Mouse (Mus musculus) limb, embryonic 11.5 days (tissue): ENCODE measurements around the gene Ubash3a. TPM values are rescaled to one million over a fixed set of nuclear protein-coding genes. Genes with fewer than 3 reads are reported as not detected.
A peak's percentile ranks its signal among the peaks of the same experiment; 100 is the strongest.

Source experiments
- ATAC-seq: fragments of 200-750 bp; cut with Nextera tagmentation; 2 replicates; pipeline ENCODE4 v1.8.0; 2017; ENCODE audit warnings: low read depth; ENCODE audit not compliant: insufficient number of reproducible peaks, low FRiP score, low TSS enrichment
- DNase-seq: peaks from one replicate; pipeline ENCODE4 v3.0.0-alpha.2; 2015; ENCODE audit warnings: low spot score
- H3K27ac ChIP-seq: fragments of 300-500 bp; sonication (generic); replicated peaks from 2 replicates; pipeline ENCODE4 v1.5.1; 2014; ENCODE audit warnings: low read depth, mild to moderate bottlenecking, low read length
- H3K27me3 ChIP-seq: fragments of 300-500 bp; sonication (generic); 2 replicates; pipeline ENCODE4 v1.6.1; 2014; ENCODE audit warnings: mild to moderate bottlenecking, low read length, mixed read lengths; ENCODE audit not compliant: control insufficient read depth, insufficient read depth
- H3K36me3 ChIP-seq: fragments of 300-500 bp; sonication (generic); 2 replicates; pipeline ENCODE4 v1.6.1; 2014; ENCODE audit warnings: mild to moderate bottlenecking, low read length, moderate library complexity, mixed read lengths; ENCODE audit not compliant: control insufficient read depth, insufficient read depth
- H3K4me1 ChIP-seq: fragments of 300-500 bp; sonication (generic); 2 replicates; pipeline ENCODE4 v1.6.1; 2014; ENCODE audit warnings: low read length, mixed read lengths; ENCODE audit not compliant: control insufficient read depth, insufficient read depth
- H3K4me2 ChIP-seq: fragments of 300-500 bp; sonication (generic); 2 replicates; pipeline ENCODE4 v1.6.1; 2014; ENCODE audit warnings: low read depth, mild to moderate bottlenecking, moderate library complexity; ENCODE audit not compliant: severe bottlenecking
- H3K4me3 ChIP-seq: fragments of 300-500 bp; sonication (generic); 2 replicates; pipeline ENCODE4 v1.5.1; 2014; ENCODE audit warnings: low read depth, low read length
- H3K9ac ChIP-seq: fragments of 300-500 bp; sonication (generic); 2 replicates; pipeline ENCODE4 v1.6.1; 2014; ENCODE audit warnings: mild to moderate bottlenecking, low read length
- H3K9me3 ChIP-seq: fragments of 300-500 bp; sonication (generic); 2 replicates; pipeline ENCODE4 v1.6.1; 2016; ENCODE audit warnings: low read length; ENCODE audit not compliant: control insufficient read depth
- WGBS: fragments of 180-500 bp; shearing (Covaris S2); extraction: QIAGEN DNeasy Blood & Tissue Kit; methylation state at CpG from one replicate; pipeline ENCODE4 v1.1.7; 2014; 5-methylcytosine and 5-hydroxymethylcytosine counted together
- polyA plus RNA-seq: library from polyadenylated mRNA; unstranded; fragments of >200 nt; fragmentation: Nextera tagmentation; extraction: Ambion mirVana; gene quantifications from 2 replicates; pipeline ENCODE4 v1.2.1, GENCODE M21; 2014

Gene Ubash3a
- polyA plus RNA-seq, 1 experiment from 2014 or later: 0.71 TPM

DNA sequence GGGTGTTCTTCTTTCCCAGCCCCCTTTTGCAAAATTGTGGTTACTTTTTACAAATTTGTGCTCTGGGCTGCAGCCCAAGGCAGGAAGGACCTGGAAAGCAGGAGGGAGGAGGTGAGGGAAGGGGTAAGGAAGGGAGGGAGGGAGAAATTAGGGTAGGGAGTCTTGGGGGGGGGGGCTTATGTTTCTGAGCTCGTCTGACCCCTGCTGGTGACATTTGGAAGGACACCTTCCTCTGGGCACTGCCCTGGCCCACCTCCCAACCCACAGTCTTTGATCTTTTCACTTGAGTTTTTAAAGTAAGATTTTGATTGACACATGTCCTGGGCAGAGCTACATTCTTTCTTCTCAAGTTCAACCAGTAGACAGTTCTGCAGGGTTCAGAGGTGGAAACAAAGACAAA lies 35.1 kb downstream of the Ubash3a start:
- DNase-seq (peak; percentile 32), ATAC-seq (no peak)
- Histone ChIP-seq H3K4me2 (no peak overlapping the region), H3K4me1 (no peaks in the 10 kb centered on the region), H3K9ac (no peak overlapping the region), H3K27me3 (no peaks in the 10 kb centered on the region), H3K4me3 (no peak overlapping the region), H3K9me3 (no peaks in the 10 kb centered on the region), H3K27ac (no peak overlapping the region), H3K36me3 (no peaks in the 10 kb centered on the region)
- 0% methylated on average over 1 of the region's 1 CpGs for WGBS

DNA sequence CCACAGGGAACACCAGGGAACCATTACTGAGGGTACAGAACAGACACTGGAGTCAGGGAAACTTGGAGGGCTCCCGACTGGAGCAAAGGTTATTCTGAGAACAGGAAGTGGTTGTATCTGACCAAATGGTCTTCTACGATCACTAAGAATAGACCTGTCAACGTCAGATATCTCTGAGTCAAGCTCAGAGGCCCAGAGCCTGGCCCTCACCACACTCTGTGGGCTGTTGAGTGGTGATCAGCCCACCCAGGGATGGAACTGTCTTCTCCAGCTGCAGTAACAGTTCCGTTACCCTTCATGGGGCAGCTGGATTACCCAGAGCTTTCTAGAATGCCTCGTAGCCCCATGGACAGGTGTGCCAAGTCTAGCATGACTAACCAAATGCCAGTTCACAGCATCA lies 37.6 kb downstream of the Ubash3a start:
- Histone ChIP-seq H3K36me3 (no peaks in the 10 kb centered on the region), H3K4me2 (no peak overlapping the region), H3K4me3 (no peak overlapping the region), H3K9ac (no peak overlapping the region), H3K27ac (no peak overlapping the region), H3K27me3 (no peaks in the 10 kb centered on the region), H3K4me1 (no peaks in the 10 kb centered on the region), H3K9me3 (no peaks in the 10 kb centered on the region)
- ATAC-seq (no peak), DNase-seq (no peak)
- 88% methylated on average over 5 of the region's 5 CpGs for WGBS

DNA sequence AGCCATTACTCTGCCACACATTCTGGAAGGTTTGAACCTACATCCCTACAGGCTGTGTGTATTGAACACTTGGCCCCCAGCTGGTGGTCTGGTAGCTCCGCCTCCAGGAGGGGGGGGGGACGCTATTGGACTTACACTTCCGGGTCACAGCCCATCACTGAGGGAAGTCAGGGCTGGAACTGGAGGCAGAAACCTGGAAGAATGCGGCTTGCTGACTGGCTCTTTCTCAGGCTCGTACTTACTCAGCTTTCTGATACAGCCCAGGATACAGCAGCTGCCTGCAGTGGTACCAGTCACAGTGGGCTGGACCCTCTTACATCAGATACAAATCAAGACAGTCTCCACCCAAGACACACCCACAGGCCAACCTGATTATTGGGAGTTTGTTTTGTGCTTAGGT lies 39.5 kb downstream of the Ubash3a start:
- H3K27ac ChIP-seq: no peak overlapping the region
- 33% methylated on average over 5 of the region's 5 CpGs for WGBS
- H3K27me3 ChIP-seq: no peaks in the 10 kb centered on the region
- no peak overlapping the region for H3K4me3 ChIP-seq
- H3K9ac ChIP-seq: no peak overlapping the region
- no peaks in the 10 kb centered on the region for H3K4me1 ChIP-seq
- ATAC-seq: no peak
- H3K4me2 ChIP-seq: no peak overlapping the region
- no peaks in the 10 kb centered on the region for H3K9me3 ChIP-seq
- no peaks in the 10 kb centered on the region for H3K36me3 ChIP-seq
- DNase-seq: no peak

DNA sequence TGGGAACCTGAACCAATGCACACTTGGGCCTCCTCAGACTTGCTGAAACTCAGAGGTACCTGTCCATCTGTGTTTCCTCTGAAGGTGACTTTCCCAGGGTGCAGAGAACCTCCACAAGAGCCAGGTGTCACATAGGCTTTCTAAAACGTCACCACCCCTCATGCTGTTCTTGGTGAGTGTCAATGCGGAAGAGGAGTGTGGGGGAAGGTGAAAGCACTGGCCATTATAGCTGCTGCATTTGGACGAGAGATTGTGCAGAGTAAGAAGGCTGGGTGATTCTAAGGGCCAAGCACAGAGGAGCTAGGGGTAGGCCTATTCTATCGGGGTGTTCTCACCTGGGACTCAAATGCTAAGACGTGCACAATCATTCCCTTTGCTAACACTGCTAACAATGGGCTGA lies 46.3 kb downstream of the Ubash3a start:
- DNase-seq (no peak), ATAC-seq (no peak)
- H3K4me2 ChIP-seq: no peak overlapping the region
- H3K27me3 ChIP-seq: no peaks in the 10 kb centered on the region
- H3K4me1 ChIP-seq: no peaks in the 10 kb centered on the region
- no peaks in the 10 kb centered on the region for H3K36me3 ChIP-seq
- H3K4me3 ChIP-seq: no peak overlapping the region
- H3K9ac ChIP-seq: no peak overlapping the region
- H3K9me3 ChIP-seq: no peaks in the 10 kb centered on the region
- H3K27ac ChIP-seq: no peak overlapping the region
- 67% methylated on average over 5 of the region's 5 CpGs for WGBS

DNA sequence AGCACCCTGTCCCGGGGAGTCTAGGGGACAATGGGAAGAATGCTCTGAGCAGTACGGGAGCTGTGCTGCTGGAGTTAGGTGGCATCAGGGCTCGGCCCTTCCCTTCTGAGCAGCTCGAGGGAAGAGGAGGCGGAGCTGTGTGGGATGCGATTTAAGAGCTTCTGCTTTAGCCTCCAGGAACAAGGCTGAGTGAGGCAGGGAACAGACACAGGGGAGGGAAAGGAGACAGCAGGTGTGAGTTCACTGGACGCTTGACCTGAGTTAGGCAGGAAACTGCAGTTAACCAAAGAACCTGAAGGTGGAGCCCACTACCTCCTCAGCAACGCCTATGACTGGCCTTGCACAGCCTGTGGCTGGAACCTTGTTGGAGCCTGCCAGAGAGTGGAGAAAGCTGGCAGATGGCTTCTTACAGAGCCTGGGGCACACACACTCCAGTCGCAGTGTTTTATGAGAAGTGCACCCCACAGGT lies 46.8 kb downstream of the Ubash3a start:
- H3K9me3 ChIP-seq: no peaks in the 10 kb centered on the region
- no peak for ATAC-seq
- WGBS: 16% methylated on average over 9 of the region's 9 CpGs
- no peaks in the 10 kb centered on the region for H3K27me3 ChIP-seq
- no peak overlapping the region for H3K27ac ChIP-seq
- H3K36me3 ChIP-seq: no peaks in the 10 kb centered on the region
- no peak overlapping the region for H3K4me3 ChIP-seq
- H3K9ac ChIP-seq: no peak overlapping the region
- H3K4me2 ChIP-seq: no peak overlapping the region
- H3K4me1 ChIP-seq: no peaks in the 10 kb centered on the region
- peak; percentile 82 for DNase-seq

DNA sequence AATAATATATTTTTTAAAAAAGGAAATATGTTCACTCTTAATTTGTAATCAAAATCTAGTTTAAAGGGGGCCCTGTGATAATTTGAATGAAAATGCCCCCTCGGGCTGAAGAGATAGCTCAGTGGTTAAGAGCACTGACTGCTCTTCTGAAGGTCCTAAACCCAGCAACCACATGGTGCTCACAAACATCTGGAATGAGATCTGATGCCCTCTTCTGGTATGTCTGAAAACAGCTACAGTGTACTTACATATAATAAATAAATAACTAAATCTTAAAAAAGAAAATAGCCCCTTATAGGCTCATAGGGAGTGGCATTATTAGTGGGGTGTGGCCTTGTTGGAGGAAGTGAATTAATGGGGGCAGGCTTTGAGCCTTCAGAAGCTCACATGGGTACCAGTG lies 49.5 kb downstream of the Ubash3a start:
- no peak overlapping the region for H3K4me3 ChIP-seq
- H3K9me3 ChIP-seq: no peaks in the 10 kb centered on the region
- no peak overlapping the region for H3K4me2 ChIP-seq
- no peaks in the 10 kb centered on the region for H3K27me3 ChIP-seq
- no peaks in the 10 kb centered on the region for H3K4me1 ChIP-seq
- no peak overlapping the region for H3K27ac ChIP-seq
- no peak for ATAC-seq
- WGBS: 88% methylated on average over 1 of the region's 1 CpGs
- DNase-seq: no peak
- no peaks in the 10 kb centered on the region for H3K36me3 ChIP-seq
- no peak overlapping the region for H3K9ac ChIP-seq

DNA sequence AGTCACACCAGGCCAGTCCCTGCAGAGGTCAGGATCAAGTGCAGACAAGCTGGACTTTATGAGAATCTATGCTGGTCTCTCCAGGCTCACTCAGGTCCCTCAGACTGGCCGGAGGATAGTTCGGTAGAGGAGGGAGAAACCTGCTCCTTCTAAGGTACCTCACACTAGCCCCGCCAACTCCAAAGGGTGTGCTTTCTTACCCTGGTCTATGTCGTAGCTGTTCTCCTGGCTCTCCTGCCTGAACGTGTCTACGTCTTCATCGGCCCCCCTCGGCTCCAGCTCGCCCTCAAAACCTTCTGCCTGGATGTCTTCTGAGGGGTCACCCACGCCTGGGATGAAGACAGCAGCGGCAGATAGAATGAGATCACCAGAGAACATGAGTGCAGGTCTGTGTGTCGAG lies 50.2 kb downstream of the Ubash3a start:
- no peaks in the 10 kb centered on the region for H3K36me3 ChIP-seq
- WGBS: 91% methylated on average over 12 of the region's 12 CpGs
- no peaks in the 10 kb centered on the region for H3K9me3 ChIP-seq
- no peaks in the 10 kb centered on the region for H3K27me3 ChIP-seq
- no peak for DNase-seq
- H3K4me2 ChIP-seq: no peak overlapping the region
- H3K4me1 ChIP-seq: no peaks in the 10 kb centered on the region
- ATAC-seq: no peak
- H3K9ac ChIP-seq: no peak overlapping the region
- H3K27ac ChIP-seq: no peak overlapping the region
- no peak overlapping the region for H3K4me3 ChIP-seq

DNA sequence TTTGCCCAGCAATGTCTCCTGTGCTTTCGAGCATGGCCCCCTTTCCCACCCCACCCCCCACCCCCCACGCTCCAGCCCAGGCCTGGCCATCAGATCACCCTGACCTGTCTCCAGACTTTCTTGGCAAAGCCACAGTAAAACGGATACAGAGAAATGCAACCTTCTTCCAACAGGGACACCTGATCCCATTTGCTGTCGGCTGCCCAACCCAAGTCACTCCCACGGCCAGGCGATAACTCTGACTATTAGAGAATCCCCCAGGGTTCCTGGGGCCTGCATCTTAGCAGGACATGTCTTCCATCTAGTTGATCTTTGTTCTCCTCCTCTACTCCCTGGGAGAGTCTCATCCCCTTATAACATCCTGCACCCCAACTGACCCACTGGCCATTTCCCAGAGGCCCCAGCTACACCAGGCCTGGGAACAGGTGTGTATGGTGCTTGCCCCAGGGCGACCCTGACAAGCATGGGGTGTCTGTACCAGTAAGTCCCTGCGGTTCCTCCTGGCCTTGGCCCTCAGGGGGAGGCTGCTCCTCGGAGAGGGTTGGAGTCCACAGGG lies 50.7 kb downstream of the Ubash3a start:
- no peaks in the 10 kb centered on the region for H3K4me1 ChIP-seq
- DNase-seq: no peak
- H3K9ac ChIP-seq: no peak overlapping the region
- H3K36me3 ChIP-seq: no peaks in the 10 kb centered on the region
- no peaks in the 10 kb centered on the region for H3K27me3 ChIP-seq
- no peak overlapping the region for H3K4me3 ChIP-seq
- no peak overlapping the region for H3K27ac ChIP-seq
- no peak; the same call in 1 of the 2 replicates for ATAC-seq
- no peaks in the 10 kb centered on the region for H3K9me3 ChIP-seq
- 86% methylated on average over 9 of the region's 9 CpGs for WGBS
- no peak overlapping the region for H3K4me2 ChIP-seq

DNA sequence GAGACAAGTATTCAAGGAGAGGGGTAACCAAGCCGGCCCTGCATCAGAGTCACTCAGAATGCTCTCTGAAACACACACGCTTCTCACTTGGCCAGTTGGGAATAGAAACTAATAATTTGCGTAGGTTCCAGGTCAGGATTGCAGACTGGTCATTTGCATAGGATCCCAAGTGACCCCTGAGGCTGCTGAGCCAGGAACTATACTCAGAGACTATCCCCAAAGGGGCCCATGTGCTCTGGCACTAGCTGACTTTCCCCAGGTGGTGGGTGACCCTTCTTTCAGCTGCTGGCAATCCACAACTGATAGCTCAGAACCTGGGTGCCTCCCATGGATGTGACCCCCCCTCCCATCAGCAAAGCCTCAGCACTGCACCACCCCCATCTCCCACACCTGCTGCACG lies 51.5 kb downstream of the Ubash3a start:
- no peak for DNase-seq
- no peak for ATAC-seq
- Histone ChIP-seq H3K27ac (no peak overlapping the region), H3K4me1 (no peaks in the 10 kb centered on the region), H3K36me3 (no peaks in the 10 kb centered on the region), H3K4me3 (no peak overlapping the region), H3K27me3 (no peaks in the 10 kb centered on the region), H3K9me3 (no peaks in the 10 kb centered on the region), H3K9ac (no peak overlapping the region), H3K4me2 (no peak overlapping the region)
- 79% methylated on average over 4 of the region's 4 CpGs for WGBS
